Mouse (Mus musculus): Measurements from ENCODE around the gene Ccnd3. TPM values are rescaled to one million over a fixed set of nuclear protein-coding genes. Genes with fewer than 3 reads are reported as not detected.

Gene Ccnd3
- total and polyA plus RNA-seq, 2 experiments from 2014 or later: 42.6 to 54.0 TPM

GRCm38 (mm10) chr17:47522536-47522935, 17.7 kb downstream of the Ccnd3 start:
- ATAC-seq (no peak), DNase-seq (no peak)
- no peaks in the 10 kb centered on the region for H3K36me3 ChIP-seq (ENCODE audit: insufficient read depth)
- peaks cover 10% of the 10 kb centered on the region; the same call in 1 of the 2 replicates for H3K4me1 ChIP-seq (ENCODE audit: insufficient read depth)
- no peak for TF ChIP-seq CTCF (IDR thresholded peaks at IDR 0.05; ENCODE audit: low read depth)
- H3K4me2 ChIP-seq (ENCODE audit: low read depth): no peak overlapping the region
- H3K27me3 ChIP-seq (ENCODE audit: insufficient read depth, low read length): no peaks in the 10 kb centered on the region
- no peaks in the 10 kb centered on the region for H3K9me3 ChIP-seq (ENCODE audit: low read length)
- no peak overlapping the region for H3K9ac ChIP-seq
- peak overlapping the region; percentile 81; the same call in 1 of the 2 replicates for H3K27ac ChIP-seq (ENCODE audit: low read depth, low read length)
- 74% methylated on average over 4 of the region's 4 CpGs for WGBS
- H3K4me3 ChIP-seq (ENCODE audit: low read depth, low read length): no peak overlapping the region

- Histone ChIP-seq H3K9ac (no peak overlapping the region), H3K9me3 (ENCODE audit: low read length) (no peaks in the 10 kb centered on the region), H3K4me1 (ENCODE audit: insufficient read depth) (peaks cover 10% of the 10 kb centered on the region; the same call in 1 of the 2 replicates), H3K4me3 (ENCODE audit: low read depth, low read length) (no peak overlapping the region), H3K27ac (ENCODE audit: low read depth, low read length) (no peak overlapping the region), H3K4me2 (ENCODE audit: low read depth) (no peak overlapping the region), H3K27me3 (ENCODE audit: insufficient read depth, low read length) (no peaks in the 10 kb centered on the region), H3K36me3 (ENCODE audit: insufficient read depth) (no peaks in the 10 kb centered on the region)
- 77% methylated on average over 18 of the region's 18 CpGs for WGBS
- DNase-seq (no peak), ATAC-seq (no peak)
- TF ChIP-seq CTCF (IDR thresholded peaks at IDR 0.05; ENCODE audit: low read depth): no peak
Measured at GRCm38 (mm10) chr17:47523211-47523682, 18.4 kb downstream of the Ccnd3 start.

- WGBS: 78% methylated on average over 8 of the region's 8 CpGs
- H3K27me3 ChIP-seq (ENCODE audit: insufficient read depth, low read length): no peaks in the 10 kb centered on the region
- TF ChIP-seq CTCF (IDR thresholded peaks at IDR 0.05; ENCODE audit: low read depth): no peak
- no peak for DNase-seq
- no peak overlapping the region for H3K4me3 ChIP-seq (ENCODE audit: low read depth, low read length)
- no peak for ATAC-seq
- H3K9me3 ChIP-seq (ENCODE audit: low read length): no peaks in the 10 kb centered on the region
- H3K27ac ChIP-seq (ENCODE audit: low read depth, low read length): no peak overlapping the region
- no peak overlapping the region for H3K9ac ChIP-seq
- H3K4me2 ChIP-seq (ENCODE audit: low read depth): no peak overlapping the region
- peaks cover 10% of the 10 kb centered on the region; the same call in 1 of the 2 replicates for H3K4me1 ChIP-seq (ENCODE audit: insufficient read depth)
- H3K36me3 ChIP-seq (ENCODE audit: insufficient read depth): no peaks in the 10 kb centered on the region
Measured at GRCm38 (mm10) chr17:47524055-47524454, 19.2 kb downstream of the Ccnd3 start.

GRCm38 (mm10) chr17:47524991-47525390, 20.1 kb downstream of the Ccnd3 start:
- DNase-seq: no peak
- no peak overlapping the region for H3K27ac ChIP-seq (ENCODE audit: low read depth, low read length)
- no peak for ATAC-seq

GRCm38 (mm10) chr17:47526856-47527520, 22.1 kb downstream of the Ccnd3 start:
- 81% methylated on average over 17 of the region's 17 CpGs for WGBS
- Histone ChIP-seq H3K4me3 (ENCODE audit: low read depth, low read length) (no peak overlapping the region), H3K9me3 (ENCODE audit: low read length) (no peaks in the 10 kb centered on the region), H3K9ac (no peak overlapping the region), H3K27ac (ENCODE audit: low read depth, low read length) (no peak overlapping the region; the same call in 1 of the 2 replicates), H3K27me3 (ENCODE audit: insufficient read depth, low read length) (no peaks in the 10 kb centered on the region), H3K36me3 (ENCODE audit: insufficient read depth) (no peaks in the 10 kb centered on the region), H3K4me2 (ENCODE audit: low read depth) (no peak overlapping the region), H3K4me1 (ENCODE audit: insufficient read depth) (peaks cover 4% of the 10 kb centered on the region; the same call in 1 of the 2 replicates)
- DNase-seq (no peak), ATAC-seq (no peak)
- no peak for TF ChIP-seq CTCF (IDR thresholded peaks at IDR 0.05; ENCODE audit: low read depth)

More at GRCm38 (mm10) chr17:47524991-47525390, 20.1 kb downstream of the Ccnd3 start:
- H3K27me3 ChIP-seq (ENCODE audit: insufficient read depth, low read length): no peaks in the 10 kb centered on the region
- H3K4me1 ChIP-seq (ENCODE audit: insufficient read depth): peaks cover 10% of the 10 kb centered on the region; the same call in 1 of the 2 replicates
- WGBS: 81% methylated on average over 6 of the region's 6 CpGs
- no peak overlapping the region for H3K4me2 ChIP-seq (ENCODE audit: low read depth)
- no peak for TF ChIP-seq CTCF (IDR thresholded peaks at IDR 0.05; ENCODE audit: low read depth)
- H3K4me3 ChIP-seq (ENCODE audit: low read depth, low read length): no peak overlapping the region
- H3K36me3 ChIP-seq (ENCODE audit: insufficient read depth): no peaks in the 10 kb centered on the region
- H3K9me3 ChIP-seq (ENCODE audit: low read length): no peaks in the 10 kb centered on the region
- no peak overlapping the region for H3K9ac ChIP-seq

GRCm38 (mm10) chr17:47527581-47528300, 22.9 kb downstream of the Ccnd3 start:
- H3K9me3 ChIP-seq (ENCODE audit: low read length): no peaks in the 10 kb centered on the region
- ATAC-seq (peak; percentile 43; the same call in 1 of the 2 replicates), DNase-seq (no peak)
- no peaks in the 10 kb centered on the region for H3K36me3 ChIP-seq (ENCODE audit: insufficient read depth)
- H3K9ac ChIP-seq: no peak overlapping the region
- H3K27me3 ChIP-seq (ENCODE audit: insufficient read depth, low read length): no peaks in the 10 kb centered on the region
- H3K27ac ChIP-seq (ENCODE audit: low read depth, low read length): no peak overlapping the region; the same call in 1 of the 2 replicates
- no peak overlapping the region for H3K4me2 ChIP-seq (ENCODE audit: low read depth)
- H3K4me1 ChIP-seq (ENCODE audit: insufficient read depth): no peaks in the 10 kb centered on the region
- no peak for TF ChIP-seq CTCF (IDR thresholded peaks at IDR 0.05; ENCODE audit: low read depth)
- no peak overlapping the region for H3K4me3 ChIP-seq (ENCODE audit: low read depth, low read length)
- WGBS: 42% methylated on average over 10 of the region's 10 CpGs

GRCm38 (mm10) chr17:47528919-47529318, 24.1 kb downstream of the Ccnd3 start:
- no peak for DNase-seq
- WGBS: 52% methylated on average over 8 of the region's 8 CpGs
- Histone ChIP-seq H3K4me3 (ENCODE audit: low read depth, low read length) (no peak overlapping the region), H3K36me3 (ENCODE audit: insufficient read depth) (no peaks in the 10 kb centered on the region), H3K9me3 (ENCODE audit: low read length) (no peaks in the 10 kb centered on the region), H3K27me3 (ENCODE audit: insufficient read depth, low read length) (no peaks in the 10 kb centered on the region), H3K27ac (ENCODE audit: low read depth, low read length) (no peak overlapping the region), H3K4me1 (ENCODE audit: insufficient read depth) (no peaks in the 10 kb centered on the region), H3K9ac (no peak overlapping the region), H3K4me2 (ENCODE audit: low read depth) (no peak overlapping the region)
- ATAC-seq: no peak
- TF ChIP-seq CTCF (IDR thresholded peaks at IDR 0.05; ENCODE audit: low read depth): no peak
